Mouse (Mus musculus) C2C12 (cell line): Measurements from ENCODE around the gene Rbpj. TPM values are rescaled to one million over a fixed set of nuclear protein-coding genes. Genes with fewer than 3 reads are reported as not detected.

Source experiments
- H3K27me3 ChIP-seq: one replicate; pipeline ENCODE4 v1.6.1; 2011; ENCODE audit not compliant: control insufficient read depth, insufficient read depth, insufficient read length
- H3K36me3 ChIP-seq: one replicate; pipeline ENCODE4 v1.6.1; 2011; ENCODE audit not compliant: control insufficient read depth, insufficient read depth
- H3K4me3 ChIP-seq: one replicate; pipeline ENCODE4 v1.5.1; 2011; ENCODE audit warnings: mild to moderate bottlenecking, control low read depth; ENCODE audit not compliant: poor library complexity, insufficient read depth, severe bottlenecking
- H3K79me2 ChIP-seq: one replicate; pipeline ENCODE4 v1.6.1; 2011; ENCODE audit not compliant: control insufficient read depth, insufficient read depth
- H3K79me3 ChIP-seq: one replicate; pipeline ENCODE4 v1.6.1; 2011; ENCODE audit warnings: low read depth, control low read depth
- H3ac ChIP-seq: one replicate; pipeline ENCODE3; 2011; ENCODE audit warnings: low read depth; ENCODE audit not compliant: control insufficient read depth, insufficient read length
- CEBPB ChIP-seq: IDR thresholded peaks from one replicate; pipeline ENCODE4 v1.6.1; 2011; ENCODE audit warnings: low read depth, mild to moderate bottlenecking, control low read depth, moderate library complexity
- CTCF ChIP-seq: IDR thresholded peaks from one replicate; pipeline ENCODE4 v1.5.1; 2011; ENCODE audit not compliant: control insufficient read depth, insufficient read depth, insufficient read length
- FOSL1 ChIP-seq: IDR thresholded peaks from one replicate; pipeline ENCODE4 v1.8.0; 2011; ENCODE audit warnings: mild to moderate bottlenecking, low read length; ENCODE audit not compliant: poor library complexity, insufficient read depth, severe bottlenecking
- MAX ChIP-seq: IDR thresholded peaks from one replicate; pipeline ENCODE4 v1.6.1; 2011; ENCODE audit warnings: mild to moderate bottlenecking, control low read depth
- MYOD1 ChIP-seq: IDR thresholded peaks from one replicate; pipeline ENCODE4 v1.6.1; 2011; ENCODE audit warnings: low read depth; ENCODE audit not compliant: control insufficient read depth, insufficient read length
- MYOG ChIP-seq: IDR thresholded peaks from one replicate; pipeline ENCODE4 v1.6.1; 2011; ENCODE audit not compliant: control insufficient read depth, insufficient read length; ENCODE audit errors: extremely low read depth
- USF1 ChIP-seq: IDR thresholded peaks from one replicate; pipeline ENCODE4 v1.6.1; 2011; ENCODE audit warnings: low read depth, mild to moderate bottlenecking, control low read depth, moderate library complexity
- polyA plus RNA-seq: library from polyadenylated mRNA; unstranded; fragments of >200 nt; fragmentation: generic; extraction: Trizol; gene quantifications from one replicate; pipeline ENCODE4 v1.2.1, GENCODE M21; 2012; ENCODE audit warnings: missing spikeins

Gene Rbpj
- polyA plus RNA-seq, 1 experiment, result 8.1 TPM

GRCm38 (mm10) chr5:53590179-53590765 lies 124.3 kb downstream of the Rbpj start:
- Histone ChIP-seq H3K36me3 (no peaks in the 10 kb centered on the region), H3ac (peak overlapping the region; percentile 65), H3K4me3 (peak overlapping the region; percentile 63), H3K79me3 (peaks cover 46% of the 10 kb centered on the region), H3K79me2 (peaks cover 52% of the 10 kb centered on the region), H3K27me3 (no peaks in the 10 kb centered on the region)
- no peak for TF ChIP-seq USF1
- no peak for TF ChIP-seq MYOD1
- TF ChIP-seq MYOG, result no peak
- TF ChIP-seq CEBPB, result no peak

DNA sequence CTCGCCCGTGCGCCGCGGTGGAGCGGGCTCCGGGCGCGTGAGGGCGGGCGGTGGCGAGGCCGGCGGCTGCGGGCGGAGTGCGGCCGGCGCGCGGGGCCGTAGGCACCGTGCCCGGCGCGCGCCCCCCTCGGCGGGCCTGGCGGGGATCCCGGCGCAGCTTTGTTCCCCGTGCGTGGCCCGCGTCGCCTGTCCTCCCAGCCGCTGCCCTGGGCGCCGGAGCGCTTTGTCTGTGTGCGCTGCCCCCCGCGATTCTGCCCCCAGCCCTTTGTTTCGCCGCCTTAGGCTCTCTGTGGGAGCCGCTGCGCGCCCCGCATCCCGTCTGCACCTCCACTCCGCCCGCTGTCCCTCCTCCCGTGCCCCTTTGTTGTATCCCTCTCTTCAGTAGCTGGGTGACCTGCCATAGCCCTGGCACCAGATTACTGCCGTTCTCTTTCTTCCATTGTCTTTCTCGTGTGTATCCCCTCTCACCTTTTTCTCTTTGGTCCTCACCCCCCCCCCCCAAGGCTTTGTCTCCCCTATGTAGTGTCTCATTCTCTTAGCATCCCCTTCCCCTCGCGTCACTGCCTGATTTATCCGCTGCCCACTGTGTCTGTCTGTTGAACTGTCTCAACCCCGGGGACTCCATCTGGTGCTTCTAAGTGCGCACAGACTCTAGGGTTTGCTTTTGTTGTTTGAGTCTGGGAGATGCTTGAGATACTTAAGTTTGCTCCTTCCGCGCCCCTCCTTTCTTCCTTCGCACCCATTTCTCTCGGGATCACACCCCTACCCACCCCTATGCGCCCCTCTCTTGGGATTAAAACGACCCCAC lies 125.1 kb downstream of the Rbpj start:
- H3K79me3 ChIP-seq, result peaks cover 54% of the 10 kb centered on the region
- H3K27me3 ChIP-seq, result no peaks in the 10 kb centered on the region
- H3K79me2 ChIP-seq, result peaks cover 60% of the 10 kb centered on the region
- peak overlapping the region; percentile 65 for H3ac ChIP-seq
- no peaks in the 10 kb centered on the region for H3K36me3 ChIP-seq
- TF ChIP-seq MYOD1 (no peak), USF1 (no peak), MYOG (no peak), FOSL1 (no peak), MAX (no peak), CTCF (no peak), CEBPB (no peak)
- peak overlapping the region; percentile 63 for H3K4me3 ChIP-seq

GRCm38 (mm10) chr5:53591683-53592050 lies 125.7 kb downstream of the Rbpj start:
- peaks cover 66% of the 10 kb centered on the region for H3K79me2 ChIP-seq
- peaks cover 60% of the 10 kb centered on the region for H3K79me3 ChIP-seq
- no peaks in the 10 kb centered on the region for H3K36me3 ChIP-seq
- H3ac ChIP-seq, result peak overlapping the region; percentile 65
- no peaks in the 10 kb centered on the region for H3K27me3 ChIP-seq
- TF ChIP-seq MAX (no peak), MYOG (no peak), CEBPB (no peak), USF1 (no peak), MYOD1 (no peak), FOSL1 (no peak), CTCF (no peak)
- peak overlapping the region; percentile 63 for H3K4me3 ChIP-seq

GRCm38 (mm10) chr5:53593080-53593688 lies 127.2 kb downstream of the Rbpj start:
- peak overlapping the region; percentile 63 for H3K4me3 ChIP-seq
- H3ac ChIP-seq, result no peak overlapping the region
- TF ChIP-seq FOSL1 (no peak), MYOD1 (no peak), CTCF (no peak), USF1 (no peak), CEBPB (no peak), MAX (no peak), MYOG (no peak)
- no peaks in the 10 kb centered on the region for H3K27me3 ChIP-seq
- H3K36me3 ChIP-seq, result no peaks in the 10 kb centered on the region
- H3K79me3 ChIP-seq, result peaks cover 75% of the 10 kb centered on the region
- H3K79me2 ChIP-seq, result peaks cover 81% of the 10 kb centered on the region

GRCm38 (mm10) chr5:53594274-53594673 lies 128.3 kb downstream of the Rbpj start:
- H3K27me3 ChIP-seq, result no peaks in the 10 kb centered on the region
- H3ac ChIP-seq, result no peak overlapping the region
- TF ChIP-seq MAX (no peak), CEBPB (no peak), MYOG (no peak), CTCF (no peak), MYOD1 (no peak), USF1 (no peak), FOSL1 (no peak)
- H3K36me3 ChIP-seq, result no peaks in the 10 kb centered on the region
- H3K79me2 ChIP-seq, result peaks cover 92% of the 10 kb centered on the region
- peaks cover 86% of the 10 kb centered on the region for H3K79me3 ChIP-seq
- no peak overlapping the region for H3K4me3 ChIP-seq
